Mouse (Mus musculus): ENCODE measurements at regions not wholly inside any gene's neighbourhood (a gene's known extent, or its start where the extent isn't known, plus 50 kb on each side); places are given as distances from the start of the nearest gene placed in this dataset.

GRCm38 (mm10) chr19:15606440-15606839 is 340.7 kb downstream of the Psat1 start:
- Histone ChIP-seq H3K4me2 (replicated peaks) (no peak overlapping the region), H3K4me1 (peaks cover 9% of the 10 kb centered on the region; the same call in 1 of the 2 replicates), H3K9ac (no peak overlapping the region), H3K36me3 (no peaks in the 10 kb centered on the region), H3K27me3 (no peaks in the 10 kb centered on the region; the same call in 1 of the 2 replicates), H3K4me3 (no peak overlapping the region), H3K27ac (no peak overlapping the region), H3K9me3 (replicated peaks) (no peaks in the 10 kb centered on the region)
- ATAC-seq (ENCODE audit: low FRiP score): no peak
- 84% methylated on average over 4 of the region's 4 CpGs for WGBS

- Histone ChIP-seq H3K4me2 (replicated peaks) (no peak overlapping the region), H3K36me3 (no peaks in the 10 kb centered on the region), H3K4me1 (no peaks in the 10 kb centered on the region), H3K9ac (no peak overlapping the region), H3K27me3 (no peaks in the 10 kb centered on the region), H3K27ac (no peak overlapping the region), H3K4me3 (no peak overlapping the region), H3K9me3 (replicated peaks) (no peaks in the 10 kb centered on the region)
- no peak for ATAC-seq (ENCODE audit: low FRiP score)
- 84% methylated on average over 2 of the region's 2 CpGs for WGBS
Measured at GRCm38 (mm10) chr19:15592821-15593220, 354.3 kb downstream of the Psat1 start.

- no peak overlapping the region for H3K4me3 ChIP-seq
- 33% methylated on average over 15 of the region's 15 CpGs for WGBS
- no peak overlapping the region for H3K9ac ChIP-seq
- 0 out of 2 replicates have a peak, but pooled peaks cover 5% of the 10 kb centered on the region for H3K9me3 ChIP-seq (replicated peaks)
- no peak overlapping the region for H3K27ac ChIP-seq
- peak; percentile 83 for ATAC-seq (ENCODE audit: low FRiP score)
- H3K4me2 ChIP-seq (replicated peaks): peak overlapping the region; percentile 27
- peaks cover 10% of the 10 kb centered on the region for H3K27me3 ChIP-seq
- H3K4me1 ChIP-seq: peaks cover 22% of the 10 kb centered on the region
- H3K36me3 ChIP-seq: no peaks in the 10 kb centered on the region
Measured at GRCm38 (mm10) chr19:15583782-15584693, 363.1 kb downstream of the Psat1 start.

- Histone ChIP-seq H3K27ac (no peak overlapping the region), H3K4me3 (no peak overlapping the region), H3K36me3 (no peaks in the 10 kb centered on the region), H3K27me3 (peaks cover 10% of the 10 kb centered on the region), H3K9me3 (replicated peaks) (0 out of 2 replicates have a peak, but pooled peaks cover 5% of the 10 kb centered on the region), H3K9ac (no peak overlapping the region), H3K4me1 (peaks cover 22% of the 10 kb centered on the region), H3K4me2 (replicated peaks) (peak overlapping the region; percentile 27)
- WGBS: 31% methylated on average over 8 of the region's 8 CpGs
- ATAC-seq (ENCODE audit: low FRiP score): peak; percentile 5; the same call in 1 of the 2 replicates
Measured at GRCm38 (mm10) chr19:15583106-15583781, 363.9 kb downstream of the Psat1 start.

GRCm38 (mm10) chr19:15571204-15571603 is 375.9 kb downstream of the Psat1 start:
- Histone ChIP-seq H3K27me3 (no peaks in the 10 kb centered on the region), H3K9me3 (replicated peaks) (no peaks in the 10 kb centered on the region), H3K4me3 (no peak overlapping the region), H3K36me3 (no peaks in the 10 kb centered on the region), H3K27ac (no peak overlapping the region), H3K9ac (no peak overlapping the region), H3K4me1 (no peaks in the 10 kb centered on the region), H3K4me2 (replicated peaks) (no peak overlapping the region)
- ATAC-seq (ENCODE audit: low FRiP score): no peak
- 87% methylated on average over 9 of the region's 9 CpGs for WGBS

GRCm38 (mm10) chr19:15561511-15561910 is 385.6 kb downstream of the Psat1 start:
- no peak for ATAC-seq (ENCODE audit: low FRiP score)
- Histone ChIP-seq H3K9ac (no peak overlapping the region), H3K9me3 (replicated peaks) (no peaks in the 10 kb centered on the region), H3K27me3 (no peaks in the 10 kb centered on the region), H3K27ac (no peak overlapping the region), H3K4me2 (replicated peaks) (no peak overlapping the region), H3K4me1 (no peaks in the 10 kb centered on the region), H3K4me3 (no peak overlapping the region), H3K36me3 (no peaks in the 10 kb centered on the region)
- 91% methylated on average over 5 of the region's 5 CpGs for WGBS

- Histone ChIP-seq H3K4me1 (no peaks in the 10 kb centered on the region), H3K9me3 (replicated peaks) (no peaks in the 10 kb centered on the region), H3K9ac (no peak overlapping the region), H3K36me3 (no peaks in the 10 kb centered on the region), H3K27me3 (no peaks in the 10 kb centered on the region), H3K27ac (no peak overlapping the region), H3K4me2 (replicated peaks) (no peak overlapping the region), H3K4me3 (no peak overlapping the region)
- no peak for ATAC-seq (ENCODE audit: low FRiP score)
- WGBS: 83% methylated on average over 8 of the region's 8 CpGs
Measured at GRCm38 (mm10) chr19:15553953-15554352, 393.2 kb downstream of the Psat1 start.

- no peak overlapping the region for H3K27ac ChIP-seq
- no peak for ATAC-seq (ENCODE audit: low FRiP score)
- H3K4me2 ChIP-seq (replicated peaks): no peak overlapping the region
- no peaks in the 10 kb centered on the region for H3K27me3 ChIP-seq
- H3K4me3 ChIP-seq: no peak overlapping the region
- peaks cover 11% of the 10 kb centered on the region for H3K4me1 ChIP-seq
- no peaks in the 10 kb centered on the region for H3K36me3 ChIP-seq
- 0 out of 2 replicates have a peak, but pooled peaks cover under 1% of the 10 kb centered on the region for H3K9me3 ChIP-seq (replicated peaks)
- no peak overlapping the region for H3K9ac ChIP-seq
- WGBS: 80% methylated on average over 3 of the region's 3 CpGs
Measured at GRCm38 (mm10) chr19:15517853-15518252, 429.3 kb downstream of the Psat1 start.

- peak; percentile 40; the same call in 1 of the 2 replicates for ATAC-seq (ENCODE audit: low FRiP score)
- H3K27ac ChIP-seq: no peak overlapping the region
- no peaks in the 10 kb centered on the region for H3K27me3 ChIP-seq
- WGBS: 42% methylated on average over 17 of the region's 17 CpGs
- H3K4me1 ChIP-seq: peaks cover 11% of the 10 kb centered on the region
- H3K36me3 ChIP-seq: no peaks in the 10 kb centered on the region
- no peaks in the 10 kb centered on the region for H3K9me3 ChIP-seq (replicated peaks)
- H3K4me2 ChIP-seq (replicated peaks): peak overlapping the region; percentile 30
- H3K9ac ChIP-seq: no peak overlapping the region
- no peak overlapping the region for H3K4me3 ChIP-seq
Measured at GRCm38 (mm10) chr19:15516566-15517305, 430.4 kb downstream of the Psat1 start.

GRCm38 (mm10) chr19:15513197-15513596 is 433.9 kb downstream of the Psat1 start:
- ATAC-seq (ENCODE audit: low FRiP score): no peak
- WGBS: 87% methylated on average over 4 of the region's 4 CpGs

GRCm38 (mm10) chr19:15510395-15510794 is 436.7 kb downstream of the Psat1 start:
- ATAC-seq (ENCODE audit: low FRiP score): no peak
- Histone ChIP-seq H3K4me2 (replicated peaks) (no peak overlapping the region), H3K27me3 (no peaks in the 10 kb centered on the region), H3K4me3 (no peak overlapping the region), H3K9me3 (replicated peaks) (no peaks in the 10 kb centered on the region), H3K36me3 (no peaks in the 10 kb centered on the region), H3K4me1 (no peaks in the 10 kb centered on the region), H3K27ac (no peak overlapping the region), H3K9ac (no peak overlapping the region)
- WGBS: 86% methylated on average over 1 of the region's 1 CpGs

More at GRCm38 (mm10) chr19:15513197-15513596, 433.9 kb downstream of the Psat1 start:
- peaks cover 11% of the 10 kb centered on the region for H3K4me1 ChIP-seq
- no peaks in the 10 kb centered on the region for H3K27me3 ChIP-seq
- H3K36me3 ChIP-seq: no peaks in the 10 kb centered on the region
- no peak overlapping the region for H3K4me2 ChIP-seq (replicated peaks)
- no peak overlapping the region for H3K27ac ChIP-seq
- no peak overlapping the region for H3K9ac ChIP-seq
- H3K4me3 ChIP-seq: no peak overlapping the region
- no peaks in the 10 kb centered on the region for H3K9me3 ChIP-seq (replicated peaks)

GRCm38 (mm10) chr19:15502985-15503354 is 444.2 kb downstream of the Psat1 start:
- no peaks in the 10 kb centered on the region for H3K36me3 ChIP-seq
- H3K4me2 ChIP-seq (replicated peaks): no peak overlapping the region
- 65% methylated on average over 1 of the region's 1 CpGs for WGBS
- H3K4me3 ChIP-seq: no peak overlapping the region
- no peak overlapping the region for H3K27ac ChIP-seq
- no peaks in the 10 kb centered on the region for H3K27me3 ChIP-seq
- H3K9ac ChIP-seq: no peak overlapping the region
- peak; percentile 66; the same call in 1 of the 2 replicates for ATAC-seq (ENCODE audit: low FRiP score)
- peaks cover 8% of the 10 kb centered on the region for H3K4me1 ChIP-seq
- no peaks in the 10 kb centered on the region for H3K9me3 ChIP-seq (replicated peaks)

Data from hindbrain, embryonic 12.5 days (tissue).